Mouse (Mus musculus) CH12.LX (cell line): ENCODE results near the gene Cyth3. TPM values are rescaled to one million over a fixed set of nuclear protein-coding genes. Genes with fewer than 3 reads are reported as not detected.

ENCODE experiments used
- DNase-seq: peaks from one replicate; pipeline ENCODE4 v3.0.0-alpha.2; 2013; ENCODE audit errors: extremely low read depth
- H3K27ac ChIP-seq: 2 replicates; pipeline ENCODE4 v1.5.1; 2012; ENCODE audit warnings: low read depth, mild to moderate bottlenecking, control low read depth, moderate library complexity; ENCODE audit not compliant: insufficient read depth
- H3K27me3 ChIP-seq: replicated peaks from 2 replicates; pipeline ENCODE3; 2012; ENCODE audit warnings: inconsistent platforms
- H3K36me3 ChIP-seq, 2 experiments: replicated peaks in 1 of 2; 2 replicates each; pipeline versions ENCODE3 to v1.6.1; 2012; ENCODE audit warnings: inconsistent platforms in 1 of 2, low read length in 1 of 2, mild to moderate bottlenecking in 1 of 2, mixed read lengths in 1 of 2, moderate library complexity in 1 of 2; ENCODE audit not compliant: control insufficient read depth in 1 of 2, insufficient read depth in 1 of 2
- H3K4me1 ChIP-seq, 2 experiments: 2 replicates each; pipeline ENCODE4 v1.6.1; 2012; ENCODE audit warnings: inconsistent platforms in 1 of 2, moderate library complexity in 1 of 2; ENCODE audit not compliant: insufficient read depth in 2 of 2, control insufficient read depth in 1 of 2
- H3K4me2 ChIP-seq: 2 replicates; pipeline ENCODE4 v1.6.1; 2012; ENCODE audit warnings: low read depth, mild to moderate bottlenecking, control low read depth; ENCODE audit not compliant: poor library complexity, insufficient read depth, severe bottlenecking
- H3K4me3 ChIP-seq, 3 experiments: fragments of 150-350 bp in 1 of 3; sonication (generic) in 1 of 3; replicated peaks in 1 of 3; 2 replicates each; pipeline versions ENCODE3 to v1.5.1; 2011 to 2012; ENCODE audit warnings: low read depth in 2 of 3, low read length in 2 of 3, mild to moderate bottlenecking in 2 of 3, moderate library complexity in 2 of 3, control low read depth in 1 of 3, improper control_type of control experiment in 1 of 3, inconsistent platforms in 1 of 3, mixed read lengths in 1 of 3; ENCODE audit not compliant: poor library complexity in 1 of 3
- H3K79me2 ChIP-seq: replicated peaks from 2 replicates; pipeline ENCODE4 v1.6.1; 2012; ENCODE audit warnings: mild to moderate bottlenecking, moderate library complexity; ENCODE audit not compliant: control insufficient read depth, poor library complexity, insufficient read depth, severe bottlenecking; ENCODE audit errors: extremely low read depth
- H3K9ac ChIP-seq: 2 replicates; pipeline ENCODE4 v1.6.1; 2012; ENCODE audit warnings: low read depth, mild to moderate bottlenecking, control low read depth, moderate library complexity; ENCODE audit not compliant: insufficient read depth
- H3K9me3 ChIP-seq: replicated peaks from 2 replicates; pipeline ENCODE3; 2012; ENCODE audit warnings: low read length, inconsistent platforms, mixed read lengths
- BHLHE40 ChIP-seq: IDR thresholded peaks from 2 replicates; pipeline ENCODE4 v1.6.1; 2011; ENCODE audit warnings: mild to moderate bottlenecking, low read depth, low read length, improper control_type of control experiment
- CHD2 ChIP-seq: IDR thresholded peaks from 2 replicates; pipeline ENCODE4 v1.6.1; 2011; ENCODE audit warnings: low read length, improper control_type of control experiment
- E2F4 ChIP-seq: IDR thresholded peaks from 2 replicates; pipeline ENCODE4 v1.6.1; 2011; ENCODE audit warnings: low read depth, low read length, improper control_type of control experiment; ENCODE audit not compliant: insufficient replicate concordance
- ELF1 ChIP-seq: IDR thresholded peaks from 2 replicates; pipeline ENCODE4 v1.6.1; 2014; ENCODE audit warnings: low read depth, mild to moderate bottlenecking, inconsistent platforms, low read length, improper control_type of control experiment
- EP300 ChIP-seq: IDR thresholded peaks from 2 replicates; pipeline ENCODE4 v1.6.1; 2011; ENCODE audit warnings: low read length, improper control_type of control experiment
- GABPA ChIP-seq: IDR thresholded peaks from 2 replicates; pipeline ENCODE4 v1.6.1; 2012; ENCODE audit warnings: low read depth, low read length, improper control_type of control experiment, inconsistent platforms; ENCODE audit not compliant: insufficient replicate concordance
- HCFC1 ChIP-seq: IDR thresholded peaks from 2 replicates; pipeline ENCODE4 v1.6.1; 2012; ENCODE audit warnings: low read depth, mild to moderate bottlenecking, inconsistent platforms, low read length, improper control_type of control experiment
- JUN ChIP-seq: IDR thresholded peaks from 2 replicates; pipeline ENCODE4 v1.6.1; 2011; ENCODE audit warnings: low read depth, mild to moderate bottlenecking, low read length, improper control_type of control experiment, moderate library complexity; ENCODE audit not compliant: insufficient read depth
- MAFK ChIP-seq: IDR thresholded peaks from 2 replicates; pipeline ENCODE4 v1.6.1; 2011; ENCODE audit warnings: low read length, improper control_type of control experiment; ENCODE audit not compliant: insufficient replicate concordance
- MAZ ChIP-seq: IDR thresholded peaks from 2 replicates; pipeline ENCODE4 v1.6.1; 2012; ENCODE audit warnings: low read depth, mild to moderate bottlenecking, inconsistent platforms, low read length, improper control_type of control experiment, moderate library complexity
- MEF2A ChIP-seq: IDR thresholded peaks from 2 replicates; pipeline ENCODE4 v1.6.1; 2014; ENCODE audit warnings: low read depth, mild to moderate bottlenecking, inconsistent platforms, low read length, improper control_type of control experiment, borderline replicate concordance
- MXI1 ChIP-seq: IDR thresholded peaks from 2 replicates; pipeline ENCODE4 v1.6.1; 2011; ENCODE audit warnings: mild to moderate bottlenecking, low read depth, low read length, improper control_type of control experiment
- MYC ChIP-seq: IDR thresholded peaks from 2 replicates; pipeline ENCODE4 v1.6.1; 2011; ENCODE audit warnings: low read depth, mild to moderate bottlenecking, improper control_type of control experiment, low read length
- NELFE ChIP-seq: IDR thresholded peaks from 2 replicates; pipeline ENCODE4 v1.6.1; 2011; ENCODE audit warnings: low read depth, low read length, improper control_type of control experiment
- NRF1 ChIP-seq: IDR thresholded peaks from 2 replicates; pipeline ENCODE4 v1.6.1; 2014; ENCODE audit warnings: low read depth, mild to moderate bottlenecking, inconsistent platforms, low read length, improper control_type of control experiment, moderate library complexity
- RAD21 ChIP-seq: IDR thresholded peaks from 2 replicates; pipeline ENCODE4 v1.6.1; 2011; ENCODE audit warnings: low read depth, mild to moderate bottlenecking, low read length, improper control_type of control experiment, moderate library complexity
- UBTF ChIP-seq: IDR thresholded peaks from 2 replicates; pipeline ENCODE4 v1.6.1; 2012; ENCODE audit warnings: low read depth, mild to moderate bottlenecking, inconsistent platforms, low read length, improper control_type of control experiment, moderate library complexity
- USF1 ChIP-seq: IDR thresholded peaks from 2 replicates; pipeline ENCODE4 v1.6.1; 2014; ENCODE audit warnings: low read depth, mild to moderate bottlenecking, inconsistent platforms, low read length, improper control_type of control experiment
- ZMIZ1 ChIP-seq: IDR thresholded peaks from 2 replicates; pipeline ENCODE4 v1.6.1; 2012; ENCODE audit warnings: low read depth, mild to moderate bottlenecking, inconsistent platforms, low read length, improper control_type of control experiment
- ZNF384 ChIP-seq: IDR thresholded peaks from 2 replicates; pipeline ENCODE4 v1.6.1; 2012; ENCODE audit warnings: low read depth, low read length, improper control_type of control experiment, inconsistent platforms
- dilution Hi-C: fragments of 300-500 bp; cut with MboI; formaldehyde crosslinking; loops from 2 replicates; pipeline ENCODE4 v1.14.3; 2020; ENCODE audit warnings: low sequenced_read_pairs; ENCODE audit not compliant: extremely low pct_unique_long_range_greater_than_20kb, extremely low pct_ligation_motif_present
- in situ Hi-C: fragments of 300-500 bp; cut with MboI; formaldehyde crosslinking; loops from 3 replicates; pipeline ENCODE4 v1.14.3; 2019; ENCODE audit warnings: low sequenced_read_pairs, low pct_ligation_motif_present, low pct_unique_long_range_greater_than_20kb, mixed read lengths
- polyA plus RNA-seq: library from polyadenylated mRNA; unstranded; fragments of >175 nt; gene quantifications from 2 replicates; pipeline ENCODE4 v1.2.1, GENCODE M21; 2012; ENCODE audit warnings: low read depth; ENCODE audit not compliant: insufficient read length
- total RNA-seq, 2 experiments: library from RNA; depleted of rRNA; stranded (reverse); fragments of 300-350 nt in 1 of 2; fragments of >200 nt in 1 of 2; gene quantifications; 2 replicates each; pipeline ENCODE4 v1.2.3; 2012 to 2014

Gene Cyth3
- total and polyA plus RNA-seq, 3 experiments: 3.3 to 5.4 (median 4.8) TPM

DNA sequence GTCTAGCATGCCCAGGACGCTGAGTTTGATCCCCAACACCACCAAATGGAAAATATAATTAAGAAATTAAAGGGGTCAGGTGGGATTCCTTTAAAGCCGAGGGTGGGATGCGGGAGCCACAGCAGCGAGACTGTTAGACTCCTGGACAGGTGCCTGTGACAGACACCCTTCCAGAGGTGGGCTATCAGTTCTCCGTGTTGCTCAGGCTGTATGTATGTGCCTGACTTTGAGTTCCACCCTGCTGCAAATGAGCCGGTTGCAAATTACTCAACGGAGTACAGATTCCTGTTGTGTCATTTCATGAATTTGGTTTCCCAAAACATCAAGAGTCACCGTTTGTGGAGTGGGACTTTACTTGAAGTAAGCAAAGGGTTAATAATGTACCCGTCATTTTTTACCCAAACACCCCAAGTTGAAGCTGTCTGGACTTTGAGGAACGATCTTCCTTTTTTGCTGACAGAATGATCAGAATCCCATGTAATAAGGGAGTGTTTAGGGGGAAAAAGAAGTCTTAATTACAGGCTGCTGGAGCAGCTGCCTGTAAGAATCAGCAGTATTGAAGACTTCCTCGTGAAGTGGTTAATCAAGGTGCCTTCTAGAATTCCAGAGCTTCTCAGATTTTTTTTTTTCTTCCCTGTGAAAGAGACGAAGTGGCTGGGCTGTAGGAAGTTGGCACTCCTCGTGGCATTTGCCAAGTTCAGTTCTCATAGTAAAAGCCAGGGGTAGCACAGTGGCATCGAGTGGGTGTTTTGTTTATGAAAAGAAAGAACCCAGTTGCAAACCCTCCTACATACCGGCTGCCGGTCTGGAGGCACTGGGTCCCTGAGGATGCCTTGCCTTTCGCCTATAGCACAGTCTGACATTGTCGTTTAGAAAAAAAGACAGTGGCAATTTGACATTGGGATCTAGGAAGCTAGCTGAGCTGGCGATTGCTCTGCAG lies 1.4 kb downstream of the Cyth3 start:
- no peak for TF ChIP-seq E2F4
- no peak for TF ChIP-seq ELF1
- no peak for TF ChIP-seq MYC
- no peak for TF ChIP-seq BHLHE40
- no peak for TF ChIP-seq RAD21
- no peak for TF ChIP-seq NRF1
- no peak for TF ChIP-seq NELFE
- TF ChIP-seq HCFC1: no peak
- TF ChIP-seq MXI1: no peak
- TF ChIP-seq ZNF384: no peak
- Histone ChIP-seq H3K27me3 (peaks cover 17% of the 10 kb centered on the region), H3K4me3 (no peak overlapping the region), H3K9me3 (no peaks in the 10 kb centered on the region), H3K27ac (no peak overlapping the region), H3K79me2 (no peaks in the 10 kb centered on the region), H3K4me1 (peaks cover 0 to 8% of the 10 kb centered on the region in 2 experiments; a peak in 2 of 4 replicates), H3K9ac (no peak overlapping the region), H3K36me3 (no peaks in the 10 kb centered on the region), H3K4me2 (0 out of 2 replicates have a peak overlapping the region, but pooled peaks have one; percentile 24)
- in situ Hi-C loops: loop anchor here (5.0 to 10.0 kb wide), 2 partner anchors 36 to 71 kb away; no protein-coding TSS in a partner anchor
- dilution Hi-C loops: no loop called here
- DNase-seq: no peak

GRCm38 (mm10) chr5:143624449-143624848 lies 2.2 kb downstream of the Cyth3 start:
- Histone ChIP-seq H3K27ac (no peak overlapping the region), H3K79me2 (no peaks in the 10 kb centered on the region), H3K4me1 (peaks cover 0 to 8% of the 10 kb centered on the region in 2 experiments; a peak in 2 of 4 replicates)
- no peak for TF ChIP-seq HCFC1
- TF ChIP-seq MAZ: no peak
- TF ChIP-seq MAFK: no peak
- no peak for TF ChIP-seq CHD2
- no peak for TF ChIP-seq UBTF
- no peak for TF ChIP-seq ZMIZ1
- no peak for TF ChIP-seq MEF2A
- no peak for TF ChIP-seq RAD21
- TF ChIP-seq NELFE: no peak
- no peak for TF ChIP-seq GABPA
- TF ChIP-seq USF1: no peak
- TF ChIP-seq JUN: no peak
- TF ChIP-seq EP300: no peak
- TF ChIP-seq, all 38 proteins: peak for 0
- DNase-seq: no peak
- in situ Hi-C loops (loop anchor here (5.0 to 10.0 kb wide), 2 partner anchors 37 to 70 kb away; no protein-coding TSS in a partner anchor), dilution Hi-C loops (no loop called here)
- Histone ChIP-seq H3K4me3 (no peak overlapping the region), H3K27me3 (peaks cover 13% of the 10 kb centered on the region), H3K4me2 (no peak overlapping the region), H3K9ac (no peak overlapping the region), H3K9me3 (no peaks in the 10 kb centered on the region), H3K36me3 (no peaks in the 10 kb centered on the region)
